Mouse (Mus musculus) heart, adult 2 months (tissue): ENCODE measurements at regions not wholly inside any gene's neighbourhood (a gene's known extent, or its start where the extent isn't known, plus 50 kb on each side); places are given as distances from the start of the nearest gene placed in this dataset.

Experiments used
- DNase-seq, 2 experiments: peaks; one replicate each; pipeline ENCODE4 v3.0.0; 2021
- H3K27ac ChIP-seq: fragments of 200-600 bp; 2 replicates; pipeline ENCODE4 v1.8.1; 2022
- H3K27me3 ChIP-seq: fragments of 200-500 bp; 2 replicates; pipeline ENCODE4 v1.6.1; 2012; ENCODE audit warnings: mild to moderate bottlenecking, low read length, inconsistent platforms, mixed read lengths; ENCODE audit not compliant: control insufficient read depth, insufficient read depth
- H3K36me3 ChIP-seq: fragments of 200-500 bp; 2 replicates; pipeline ENCODE4 v1.6.1; 2012; ENCODE audit warnings: low read length, inconsistent platforms; ENCODE audit not compliant: control insufficient read depth, insufficient read depth
- H3K4me1 ChIP-seq: fragments of 200-500 bp; 2 replicates; pipeline ENCODE4 v1.6.1; 2011; ENCODE audit warnings: low read length; ENCODE audit not compliant: control insufficient read depth, insufficient read depth
- H3K4me3 ChIP-seq: fragments of 200-600 bp; 2 replicates; pipeline ENCODE4 v1.8.1; 2022
- H3K79me2 ChIP-seq: fragments of 200-500 bp; replicated peaks from 2 replicates; pipeline ENCODE4 v1.6.1; 2012; ENCODE audit warnings: mild to moderate bottlenecking, inconsistent platforms, low read length, moderate library complexity, mixed read lengths; ENCODE audit not compliant: control insufficient read depth, insufficient read depth
- H3K9ac ChIP-seq: fragments of 200-500 bp; 2 replicates; pipeline ENCODE4 v1.6.1; 2012; ENCODE audit warnings: low read depth, mild to moderate bottlenecking, control low read depth, inconsistent platforms, low read length, mixed read lengths
- CTCF ChIP-seq: fragments of 200-600 bp; IDR thresholded peaks from 2 replicates; pipeline ENCODE4 v1.8.1; 2022; ENCODE audit warnings: antibody characterized with exemption, mild to moderate bottlenecking, moderate library complexity
- EP300 ChIP-seq: fragments of 200-500 bp; IDR thresholded peaks from 2 replicates; pipeline ENCODE4 v1.6.1; 2011; ENCODE audit warnings: low read depth, low read length, control low read depth; ENCODE audit not compliant: insufficient read depth
- POLR2A ChIP-seq: fragments of 200-500 bp; IDR thresholded peaks from 2 replicates; pipeline ENCODE4 v1.6.1; 2011; ENCODE audit warnings: mild to moderate bottlenecking, low read depth, low read length, control low read depth; ENCODE audit not compliant: insufficient read depth
- WGBS: fragments of 180-500 bp; shearing (Covaris S2); methylation state at CpG from one replicate; pipeline ENCODE4 v1.1.7; 2018; 5-methylcytosine and 5-hydroxymethylcytosine counted together
- intact Hi-C: fragments of 180-260 bp; cut with DNase I; formaldehyde crosslinking; loops from one replicate; pipeline ENCODE4 v1.15.1; 2025

- no peak for DNase-seq
- intact Hi-C loops, result no loop called here
- Histone ChIP-seq H3K36me3 (no peaks in the 10 kb centered on the region), H3K4me3 (no peak overlapping the region), H3K27me3 (no peaks in the 10 kb centered on the region), H3K9ac (no peak overlapping the region), H3K79me2 (no peaks in the 10 kb centered on the region), H3K27ac (no peak overlapping the region), H3K4me1 (no peaks in the 10 kb centered on the region)
- WGBS, result 76% methylated on average over 2 of the region's 2 CpGs
- TF ChIP-seq EP300 (no peak), POLR2A (no peak), CTCF (no peak)
Observed at GRCm38 (mm10) chr14:84339604-84340003, 103.8 kb upstream of the Pcdh17 start.
